8 mouse cellular contexts compared by ENCODE assay signal in the genomic region with DNA sequence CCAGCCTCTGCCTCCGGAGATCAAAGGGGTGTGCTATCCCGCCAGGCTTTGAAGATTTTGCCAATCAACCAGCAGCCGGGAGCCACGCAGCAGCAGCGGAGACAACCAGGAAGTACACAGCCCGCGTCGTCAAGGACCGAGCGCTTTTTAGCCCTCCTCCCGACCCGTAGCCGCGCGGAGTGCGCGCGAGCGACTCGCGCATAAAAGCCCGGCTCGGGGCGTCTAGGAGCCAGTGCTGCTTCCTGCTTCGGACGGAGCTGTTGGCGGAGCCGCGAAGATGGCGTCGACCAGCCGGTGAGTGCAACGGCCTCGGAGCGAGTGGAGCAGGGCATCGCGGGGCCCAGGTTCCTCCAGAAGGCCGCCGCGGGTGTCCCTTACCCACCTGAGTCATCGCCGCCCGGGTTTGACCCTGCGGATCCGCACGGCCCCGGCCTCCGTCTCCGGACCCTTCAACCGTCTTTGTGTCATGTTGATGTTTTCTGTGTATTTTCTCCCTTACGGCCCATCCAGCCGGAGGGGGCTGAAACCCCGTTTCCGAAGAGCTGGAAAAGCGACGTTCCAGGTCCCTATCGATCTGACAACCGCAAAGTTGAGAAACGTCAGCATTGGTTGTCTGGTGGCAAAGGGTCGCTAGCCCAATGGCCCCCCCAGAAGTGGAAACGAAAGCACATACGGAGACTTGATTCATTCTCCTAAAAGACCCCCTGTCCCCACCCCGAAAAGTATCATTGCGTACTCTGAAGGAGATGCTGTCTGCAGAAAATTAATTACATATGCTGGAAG. TPM values are rescaled to one million over a fixed set of nuclear protein-coding genes. Genes with fewer than 3 reads are reported as not detected.
DNase-seq lines count a peak whose midpoint lies in the region; ATAC-seq and TF ChIP-seq lines count a peak whose summit lies in the region.

A gene (plus strand): TSS at position 51 of the 783 bp plus-strand sequence.

- peak within 1 kb of the TSS; percentile 88 for H3K9ac ChIP-seq in kidney, embryonic 15.5 days

- under 1% methylated on average over 64 of the region's 64 CpGs for WGBS in heart, embryonic 10.5 days
- WGBS in kidney, embryonic 15.5 days = under 1% methylated on average over 64 of the region's 64 CpGs

- H3K36me3 ChIP-seq in heart, embryonic 10.5 days = no peaks in the 10 kb centered on the region
- no peaks in the 10 kb centered on the region for H3K36me3 ChIP-seq in kidney, embryonic 15.5 days

- H3K4me3 ChIP-seq in bone marrow macrophage, adult 2 months (ENCODE audit: insufficient read depth, low read length) = peak within 1 kb of the TSS; percentile 84
- H3K4me3 ChIP-seq in embryonic fibroblast, embryonic 13.5 days (ENCODE audit: insufficient read depth, low read length) = peak within 1 kb of the TSS; percentile 95
- H3K4me3 ChIP-seq in heart, embryonic 10.5 days = peak within 1 kb of the TSS; percentile 69
- H3K4me3 ChIP-seq in kidney, embryonic 15.5 days (replicated peaks) = peak within 1 kb of the TSS; percentile 85

- peak within 1 kb of the TSS; percentile 77 for H3K4me2 ChIP-seq in kidney, embryonic 15.5 days

- no peaks in the 10 kb centered on the region for H3K27me3 ChIP-seq in heart, embryonic 10.5 days (ENCODE audit: insufficient read depth, poor library complexity, severe bottlenecking)
- no peaks in the 10 kb centered on the region for H3K27me3 ChIP-seq in kidney, embryonic 15.5 days

- no peaks in the 10 kb centered on the region for H3K9me3 ChIP-seq in heart, embryonic 10.5 days
- H3K9me3 ChIP-seq in kidney, embryonic 15.5 days (replicated peaks) = no peaks in the 10 kb centered on the region

- peaks cover 25% of the 10 kb centered on the region for H3K4me1 ChIP-seq in bone marrow macrophage, adult 2 months (ENCODE audit: control insufficient read depth, insufficient read depth, low read length)
- H3K4me1 ChIP-seq in embryonic fibroblast, embryonic 13.5 days (ENCODE audit: control insufficient read depth, insufficient read depth, low read length) = no peaks in the 10 kb centered on the region; the same call in 1 of the 2 replicates
- H3K4me1 ChIP-seq in heart, embryonic 10.5 days = peaks cover 9% of the 10 kb centered on the region; the same call in 1 of the 2 replicates
- peaks cover 12% of the 10 kb centered on the region for H3K4me1 ChIP-seq in kidney, embryonic 15.5 days

- peak; percentile 99 for ATAC-seq in kidney, embryonic 15.5 days (replicated peaks; ENCODE audit: low FRiP score)
- ATAC-seq in monocyte, adult 5-6 weeks (replicated peaks; ENCODE audit: insufficient number of reproducible peaks, low FRiP score, low TSS enrichment, poor library complexity, severe bottlenecking) = peak; percentile 81

- TF ChIP-seq CTCF in bone marrow macrophage, adult 2 months (IDR thresholded peaks at IDR 0.05; ENCODE audit: low read depth, low read length) = no peak
- TF ChIP-seq CTCF in embryonic fibroblast, embryonic 13.5 days (IDR thresholded peaks at IDR 0.05; ENCODE audit: borderline replicate concordance, insufficient read depth, low read length) = no peak

- TF ChIP-seq POLR2A in bone marrow macrophage, adult 2 months (IDR thresholded peaks at IDR 0.05; ENCODE audit: borderline replicate concordance, low read depth, low read length) = peak; percentile 94
- TF ChIP-seq POLR2A in embryonic fibroblast, embryonic 13.5 days (IDR thresholded peaks at IDR 0.05; ENCODE audit: low read depth, low read length) = peak; percentile 99

- peak; percentile 95 for DNase-seq in A20 (ENCODE audit: low read depth, low spot score)
- peak; percentile 97 for DNase-seq in heart, embryonic 10.5 days (ENCODE audit: low spot score)
- peak; percentile 94 for DNase-seq in liver
- DNase-seq in spleen, postnatal 4 days (ENCODE audit: low spot score in 2 of 2) = peak; percentile 92 to 98

- H3K27ac ChIP-seq in bone marrow macrophage, adult 2 months (ENCODE audit: insufficient read depth, low read depth, low read length) = peak within 1 kb of the TSS; percentile 71
- peak within 1 kb of the TSS; percentile 32 for H3K27ac ChIP-seq in embryonic fibroblast, embryonic 13.5 days (ENCODE audit: insufficient read depth, low read length)
- H3K27ac ChIP-seq in heart, embryonic 10.5 days = peak within 1 kb of the TSS; percentile 95
- H3K27ac ChIP-seq in kidney, embryonic 15.5 days = peak within 1 kb of the TSS; percentile 85

RNA-seq across cellular contexts. Expression of the gene that starts here (rescaled TPM):
- polyA plus RNA-seq in bone marrow macrophage, adult 2 months (2012; ENCODE audit: insufficient read depth, insufficient read length, missing spikeins) = 51.5 and 62.8 TPM in 2 replicates
- polyA plus RNA-seq in embryonic fibroblast, embryonic 13.5 days (2011; ENCODE audit: insufficient read length, low read depth, missing spikeins) = 35.2 and 36.0 TPM in 2 replicates
- polyA plus RNA-seq in heart, embryonic 10.5 days (2016; fragmentation: Nextera tagmentation; extraction: Ambion mirVana) = 63.1 and 73.2 TPM in 2 replicates
- 77.2 and 79.6 TPM in 2 replicates for polyA plus RNA-seq in kidney, embryonic 15.5 days (2015; fragmentation: Nextera tagmentation; extraction: Ambion mirVana)
- 113 to 203 TPM (median 189 TPM) in 3 replicates for total RNA-seq in monocyte, adult 5-6 weeks (2017)

Comparison
In these comparisons a context has a peak if more than half of its experiments do, and no peak if none do; other contexts are left out.
1. Peak in every context shown above with its lines: DNase-seq, ATAC-seq, H3K4me3 ChIP-seq and H3K27ac ChIP-seq.
2. H3K27ac ChIP-seq: peak in every context shown above with its lines; median percentile 95 in heart, embryonic 10.5 days; 85 in kidney, embryonic 15.5 days; 71 in bone marrow macrophage, adult 2 months; 32 in embryonic fibroblast, embryonic 13.5 days.